13 mouse cellular contexts compared by ENCODE assay signal in the genomic region with DNA sequence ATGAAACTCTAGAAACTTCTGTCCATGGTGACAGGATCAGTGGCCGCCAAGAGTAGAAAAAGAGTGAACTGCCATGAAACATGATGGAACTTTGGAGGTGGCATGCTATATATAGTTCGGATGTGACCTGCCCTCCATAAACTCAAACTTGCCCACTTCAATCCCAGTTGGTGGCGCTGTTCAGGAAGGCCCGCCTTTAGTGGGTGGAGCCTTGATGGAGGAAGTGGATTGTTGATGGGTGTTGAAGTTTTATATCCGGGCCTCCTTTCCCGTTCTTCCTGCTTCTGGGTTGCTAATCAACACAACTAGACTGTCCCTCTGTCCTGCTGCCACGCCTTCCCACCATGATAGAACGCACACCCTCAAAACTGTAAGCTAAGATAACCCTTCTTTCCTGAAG. TPM values are rescaled to one million over a fixed set of nuclear protein-coding genes. Genes with fewer than 3 reads are reported as not detected.
A peak's percentile ranks its signal among the peaks of the same experiment; 100 is the strongest.
DNase-seq lines count a peak whose midpoint lies in the region; ATAC-seq and TF ChIP-seq lines count a peak whose summit lies in the region.
"Had no signal": no experiment of that assay in that cellular context is flagged by ENCODE, and none has a peak within 500 bp of the region (broad histone marks: within the 10 kb centered on the region; RNA-seq: fewer than 3 reads in every experiment).

No protein-coding gene starts in this region.

- no peak overlapping the region for H3K4me3 ChIP-seq in hindbrain, postnatal 0 days (ENCODE audit: low read length)
- H3K4me3 ChIP-seq in hindbrain, embryonic 12.5 days: no peak overlapping the region
- H3K4me3 ChIP-seq in G1E (ENCODE audit: low read depth, low read length): no peak overlapping the region
- no peak overlapping the region for H3K4me3 ChIP-seq in liver, adult 2 months (ENCODE audit: insufficient read depth, low read depth, low read length)
- H3K4me3 ChIP-seq: forebrain, embryonic 13.5 days; left cerebral cortex, adult 2 months had no signal

- 38% methylated on average over 8 of the region's 8 CpGs for WGBS in hindbrain, postnatal 0 days
- 39% methylated on average over 8 of the region's 8 CpGs for WGBS in hindbrain, embryonic 12.5 days
- WGBS in liver, adult 2 months: 50% methylated on average over 8 of the region's 8 CpGs

- peak; percentile 32 for DNase-seq in hindbrain, postnatal 0 days (ENCODE audit: low spot score)
- DNase-seq in 3134 (ENCODE audit: extremely low read depth, insufficient read length, low spot score) (peak; percentile 70), G1E (ENCODE audit: low spot score) (peak; percentile 47)
- DNase-seq in liver, adult 2 months (ENCODE audit: extremely low read depth, low read depth, low spot score): peak; percentile 34
- no peak for DNase-seq in urinary bladder, postnatal 14 days (ENCODE audit: low spot score)
- DNase-seq in ovary, postnatal 36 days (ENCODE audit: low spot score): no peak
- no peak for DNase-seq in left cerebral cortex, postnatal 4 days
- DNase-seq: cerebellum, postnatal 25 days; right cerebral cortex, adult 18-20 months had no signal

- peak; percentile 40; the same call in 1 of the 2 replicates for TF ChIP-seq CTCF in hindbrain, postnatal 0 days (IDR thresholded peaks at IDR 0.05; ENCODE audit: low read depth)
- no peak for TF ChIP-seq CTCF in G1E (IDR thresholded peaks at IDR 0.05; ENCODE audit: low read depth, low read length)
- 0 out of 2 replicates have a peak, but pooled peaks have one; percentile 7 for TF ChIP-seq CTCF in liver, adult 2 months (IDR thresholded peaks at IDR 0.05; ENCODE audit: low read depth, low read length)

- no peaks in the 10 kb centered on the region for H3K36me3 ChIP-seq in hindbrain, postnatal 0 days (ENCODE audit: insufficient read depth, low read length)
- H3K36me3 ChIP-seq in hindbrain, embryonic 12.5 days: no peaks in the 10 kb centered on the region
- no peaks in the 10 kb centered on the region for H3K36me3 ChIP-seq in G1E (replicated peaks)
- H3K36me3 ChIP-seq in liver, adult 2 months (ENCODE audit: control insufficient read depth, insufficient read depth, low read length): no peaks in the 10 kb centered on the region

- no peak for ATAC-seq in hindbrain, postnatal 0 days
- no peak for ATAC-seq in hindbrain, embryonic 12.5 days (ENCODE audit: low FRiP score)
- no peak for ATAC-seq in G1E (ENCODE audit: extremely low read depth, insufficient number of reproducible peaks, low FRiP score, poor library complexity, severe bottlenecking)

- no peaks in the 10 kb centered on the region for H3K4me1 ChIP-seq in hindbrain, postnatal 0 days (ENCODE audit: insufficient read depth, low read length)
- H3K4me1 ChIP-seq in hindbrain, embryonic 12.5 days: peaks cover 7% of the 10 kb centered on the region
- H3K4me1 ChIP-seq in G1E (ENCODE audit: insufficient read depth, low read depth, low read length): peaks cover 10% of the 10 kb centered on the region; the same call in 1 of the 2 replicates
- H3K4me1 ChIP-seq in liver, adult 2 months (ENCODE audit: control insufficient read depth, insufficient read depth, low read length): no peaks in the 10 kb centered on the region

- no peaks in the 10 kb centered on the region for H3K79me2 ChIP-seq in liver, adult 2 months (ENCODE audit: control insufficient read depth, insufficient read depth, low read length)

- H3K4me2 ChIP-seq in hindbrain, postnatal 0 days (ENCODE audit: low read depth, low read length): no peak overlapping the region
- H3K4me2 ChIP-seq in hindbrain, embryonic 12.5 days (replicated peaks): no peak overlapping the region
- H3K4me2 ChIP-seq: forebrain, embryonic 13.5 days had no signal

- no peak for TF ChIP-seq POLR2A in liver, adult 2 months (IDR thresholded peaks at IDR 0.05; ENCODE audit: extremely low read depth, insufficient read depth, low read length)

- H3K9me3 ChIP-seq in hindbrain, postnatal 0 days (ENCODE audit: low read length): no peaks in the 10 kb centered on the region
- no peaks in the 10 kb centered on the region for H3K9me3 ChIP-seq in hindbrain, embryonic 12.5 days (replicated peaks)
- no peaks in the 10 kb centered on the region for H3K9me3 ChIP-seq in G1E (replicated peaks)
- H3K9me3 ChIP-seq: forebrain, embryonic 13.5 days had no signal

- intact Hi-C loops in left cerebral cortex, postnatal 4 days (cut with DNase I): no loop called here

- H3K27ac ChIP-seq in hindbrain, postnatal 0 days: no peak overlapping the region
- H3K27ac ChIP-seq in hindbrain, embryonic 12.5 days: no peak overlapping the region
- H3K27ac ChIP-seq in liver, adult 2 months (replicated peaks; ENCODE audit: insufficient read depth, low read depth, low read length): no peak overlapping the region
- H3K27ac ChIP-seq: forebrain, embryonic 13.5 days; left cerebral cortex, adult 2 months had no signal

- peaks cover 21% of the 10 kb centered on the region for H3K27me3 ChIP-seq in hindbrain, postnatal 0 days (ENCODE audit: insufficient read depth, low read length)
- peaks cover 60% of the 10 kb centered on the region for H3K27me3 ChIP-seq in hindbrain, embryonic 12.5 days
- H3K27me3 ChIP-seq in G1E (ENCODE audit: insufficient read depth, low read length): peaks cover 10% of the 10 kb centered on the region
- H3K27me3 ChIP-seq in liver, adult 2 months (ENCODE audit: control insufficient read depth, insufficient read depth, low read length): 0 out of 2 replicates have a peak, but pooled peaks cover 3% of the 10 kb centered on the region

- H3K9ac ChIP-seq in hindbrain, postnatal 0 days (replicated peaks; ENCODE audit: low read length): no peak overlapping the region
- no peak overlapping the region for H3K9ac ChIP-seq in hindbrain, embryonic 12.5 days
- H3K9ac ChIP-seq in liver, adult 2 months (ENCODE audit: low read depth, low read length): no peak overlapping the region
- H3K9ac ChIP-seq: forebrain, embryonic 13.5 days had no signal

RNA-seq across cellular contexts. Expression of gene Faah, which starts 32.8 kb away (rescaled TPM):
- 17.6 and 48.1 TPM in 2 replicates for total RNA-seq in hindbrain, postnatal 0 days (2014; rRNA removed)
- polyA plus RNA-seq in hindbrain, postnatal 0 days (2015; fragmentation: Nextera tagmentation; extraction: Ambion mirVana): 23.2 and 25.2 TPM in 2 replicates
- polyA plus RNA-seq in hindbrain, embryonic 12.5 days (2016; fragmentation: Nextera tagmentation; extraction: Ambion mirVana): 7.3 and 7.7 TPM in 2 replicates
- total RNA-seq in G1E (2014; fragmentation: Nextera tagmentation) (0.73 and 1.7 TPM in 2 replicates), G1E (2017) (1.0 and 1.4 TPM in 2 replicates)
- polyA plus RNA-seq in G1E (2012): 0.46 and 0.78 TPM in 2 replicates
- 55.9 and 71.4 TPM in 2 replicates for total RNA-seq in liver, adult 2 months (2014; rRNA removed)
- polyA plus RNA-seq in liver, adult 2 months (2012; rRNA removed): 120 and 125 TPM in 2 replicates
- total RNA-seq in left cerebral cortex, postnatal 4 days (2021): 10 to 100 TPM; 45.8 to 53.7 TPM

RNA-seq across cellular contexts. Expression of gene Dmbx1, which starts 45.2 kb away (rescaled TPM):
- 3.3 and 4.5 TPM in 2 replicates for total RNA-seq in hindbrain, postnatal 0 days (2014; rRNA removed)
- 3.9 and 4.3 TPM in 2 replicates for polyA plus RNA-seq in hindbrain, postnatal 0 days (2015; fragmentation: Nextera tagmentation; extraction: Ambion mirVana)
- 10.1 and 14.7 TPM in 2 replicates for polyA plus RNA-seq in hindbrain, embryonic 12.5 days (2016; fragmentation: Nextera tagmentation; extraction: Ambion mirVana)
- total RNA-seq in G1E (2014; fragmentation: Nextera tagmentation) (not detected in 2 replicates), G1E (2017) (0.06 and 0.11 TPM in 2 replicates)
- 0.01 TPM in 1 of 2 replicates, not detected in the other for polyA plus RNA-seq in G1E (2012)
- total RNA-seq in liver, adult 2 months (2014; rRNA removed): not detected in 2 replicates
- polyA plus RNA-seq in liver, adult 2 months (2012; rRNA removed): not detected in 2 replicates
- under 1 TPM; 0.10 to 0.38 TPM for total RNA-seq in left cerebral cortex, postnatal 4 days (2021)
- total RNA-seq: heart, postnatal 10 days; left cerebral cortex, adult 2 months had no signal

Comparison
In these comparisons a context has a peak if more than half of its experiments do, and no peak if none do; other contexts are left out.
1. DNase-seq: peak in hindbrain, postnatal 0 days (single experiment), 3134 (single experiment), G1E (single experiment) and liver, adult 2 months (single experiment); none in urinary bladder, postnatal 14 days (single experiment), ovary, postnatal 36 days (single experiment) and left cerebral cortex, postnatal 4 days (single experiment).